Mouse (Mus musculus): Measurements from ENCODE around the gene Rrm2. TPM values are rescaled to one million over a fixed set of nuclear protein-coding genes. Genes with fewer than 3 reads are reported as not detected.

Rrm2 gene
- polyA plus RNA-seq, 1 experiment from 2014 or later = 261 TPM

DNA sequence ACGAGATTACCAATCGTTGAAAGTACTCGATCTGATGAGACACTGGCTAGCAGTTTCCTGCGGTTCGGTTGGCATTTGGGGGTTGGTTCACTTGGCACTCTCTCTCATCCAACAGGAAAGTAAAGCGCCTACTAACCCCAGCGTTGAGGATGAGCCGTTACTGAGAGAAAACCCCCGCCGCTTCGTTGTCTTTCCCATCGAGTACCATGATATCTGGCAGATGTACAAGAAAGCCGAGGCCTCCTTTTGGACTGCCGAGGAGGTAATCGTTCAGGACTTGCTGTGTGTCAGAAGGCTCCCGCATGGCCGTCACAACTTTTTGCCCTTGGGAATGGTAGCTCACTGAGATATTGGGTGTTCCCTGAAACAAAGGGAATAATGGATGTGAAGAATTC lies 780 bp downstream of the Rrm2 start:
- no peak for ATAC-seq (ENCODE audit: low FRiP score, low read depth)
- peak overlapping the region; percentile 90 for H3K4me3 ChIP-seq
- H3K9me3 ChIP-seq = no peaks in the 10 kb centered on the region
- peak overlapping the region; percentile 86 for H3K4me2 ChIP-seq (replicated peaks)
- H3K36me3 ChIP-seq = peaks cover 12% of the 10 kb centered on the region
- peak overlapping the region; percentile 83 for H3K9ac ChIP-seq
- H3K27me3 ChIP-seq (replicated peaks) = no peaks in the 10 kb centered on the region
- H3K4me1 ChIP-seq = peaks cover 21% of the 10 kb centered on the region
- H3K27ac ChIP-seq = 0 out of 2 replicates have a peak overlapping the region, but pooled peaks have one; percentile 62
- under 1% methylated on average over 17 of the region's 17 CpGs for WGBS

DNA sequence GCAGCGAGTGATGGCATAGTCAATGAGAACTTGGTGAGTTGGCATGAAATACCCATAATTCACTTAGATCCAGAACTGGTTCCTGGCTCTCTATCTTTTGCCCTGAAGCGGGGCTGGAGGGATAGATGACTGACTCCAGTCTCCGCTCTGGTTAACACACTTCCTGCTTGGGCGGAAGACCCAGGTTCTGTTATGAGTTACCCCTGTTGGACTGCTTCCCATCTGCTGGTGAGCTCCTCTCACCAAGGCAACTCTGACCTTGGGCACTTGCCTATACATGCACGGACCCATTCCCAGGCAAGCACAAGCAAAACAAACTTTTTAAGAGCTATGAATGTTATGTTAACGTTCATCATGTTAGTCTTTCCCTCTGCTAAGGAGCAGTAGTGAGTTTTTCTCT lies 1.4 kb downstream of the Rrm2 start:
- Histone ChIP-seq H3K4me1 (peaks cover 21% of the 10 kb centered on the region), H3K4me3 (peak overlapping the region; percentile 90), H3K36me3 (peaks cover 12% of the 10 kb centered on the region), H3K27me3 (replicated peaks) (no peaks in the 10 kb centered on the region), H3K9me3 (no peaks in the 10 kb centered on the region), H3K9ac (peak overlapping the region; percentile 83), H3K4me2 (replicated peaks) (peak overlapping the region; percentile 86), H3K27ac (no peak overlapping the region)
- 23% methylated on average over 6 of the region's 6 CpGs for WGBS
- no peak for ATAC-seq (ENCODE audit: low FRiP score, low read depth)

DNA sequence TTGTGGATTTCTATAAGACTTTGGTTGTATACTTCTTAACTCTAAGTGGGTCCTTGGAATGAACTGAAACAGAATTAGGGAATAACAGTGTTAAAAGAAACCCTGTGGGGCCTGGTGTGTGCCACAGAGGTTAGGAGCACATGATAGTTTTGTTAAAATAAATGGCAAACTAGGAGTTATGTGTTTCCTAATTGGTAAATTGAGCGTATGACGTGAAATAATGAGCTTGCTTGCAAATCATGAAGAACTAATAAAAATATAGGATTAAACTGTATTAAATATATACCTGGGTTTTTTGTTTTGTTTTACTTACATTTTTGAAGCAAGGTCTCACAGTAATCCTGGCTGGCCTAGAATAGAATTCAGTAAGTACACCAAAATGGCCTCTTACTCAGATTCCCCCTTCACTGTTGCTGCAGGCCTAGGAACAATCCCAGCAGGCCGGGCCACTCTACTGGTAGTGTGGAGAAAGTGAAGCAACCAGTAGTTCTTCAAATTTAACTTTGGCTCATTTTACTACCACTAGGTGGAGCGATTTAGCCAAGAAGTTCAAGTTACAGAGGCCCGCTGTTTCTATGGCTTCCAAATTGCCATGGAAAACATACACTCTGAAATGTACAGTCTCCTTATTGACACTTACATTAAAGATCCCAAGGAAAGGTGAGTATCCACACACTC lies 1.9 kb downstream of the Rrm2 start:
- peaks cover 21% of the 10 kb centered on the region for H3K4me1 ChIP-seq

DNA sequence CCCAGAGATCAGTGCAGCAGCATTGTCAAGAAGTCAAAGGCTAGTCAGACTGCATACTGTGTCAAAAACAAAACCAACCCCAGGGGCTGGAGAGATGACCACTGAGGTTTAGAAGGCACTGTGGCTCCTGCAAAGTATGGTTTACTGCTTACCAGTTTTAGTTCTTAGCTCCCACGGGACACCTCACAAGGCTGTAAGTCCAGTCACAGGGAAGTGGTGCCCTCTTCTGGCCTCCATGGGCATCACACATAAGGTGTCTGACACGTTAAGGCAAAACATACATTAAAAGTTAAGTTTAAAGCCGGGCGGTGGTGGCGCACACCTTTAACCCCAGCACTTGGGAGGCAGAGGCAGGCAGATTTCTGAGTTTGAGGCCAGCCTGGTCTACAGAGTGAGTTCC lies 2.6 kb downstream of the Rrm2 start:
- Histone ChIP-seq H3K9ac (no peak overlapping the region), H3K27ac (no peak overlapping the region), H3K36me3 (peaks cover 12% of the 10 kb centered on the region), H3K4me1 (peaks cover 21% of the 10 kb centered on the region), H3K4me2 (replicated peaks) (peak overlapping the region; percentile 86), H3K4me3 (no peak overlapping the region), H3K27me3 (replicated peaks) (no peaks in the 10 kb centered on the region), H3K9me3 (no peaks in the 10 kb centered on the region)
- WGBS = 68% methylated on average over 5 of the region's 5 CpGs
- ATAC-seq (ENCODE audit: low FRiP score, low read depth) = no peak

More for the DNA sequence above, 1.9 kb downstream of the Rrm2 start:
- H3K4me2 ChIP-seq (replicated peaks) = peak overlapping the region; percentile 86
- H3K4me3 ChIP-seq = peak overlapping the region; percentile 90; the same call in 1 of the 2 replicates
- no peak overlapping the region for H3K27ac ChIP-seq
- H3K36me3 ChIP-seq = peaks cover 12% of the 10 kb centered on the region
- ATAC-seq (ENCODE audit: low FRiP score, low read depth) = no peak
- WGBS = 32% methylated on average over 5 of the region's 5 CpGs
- no peaks in the 10 kb centered on the region for H3K9me3 ChIP-seq
- H3K9ac ChIP-seq = no peak overlapping the region
- no peaks in the 10 kb centered on the region for H3K27me3 ChIP-seq (replicated peaks)

DNA sequence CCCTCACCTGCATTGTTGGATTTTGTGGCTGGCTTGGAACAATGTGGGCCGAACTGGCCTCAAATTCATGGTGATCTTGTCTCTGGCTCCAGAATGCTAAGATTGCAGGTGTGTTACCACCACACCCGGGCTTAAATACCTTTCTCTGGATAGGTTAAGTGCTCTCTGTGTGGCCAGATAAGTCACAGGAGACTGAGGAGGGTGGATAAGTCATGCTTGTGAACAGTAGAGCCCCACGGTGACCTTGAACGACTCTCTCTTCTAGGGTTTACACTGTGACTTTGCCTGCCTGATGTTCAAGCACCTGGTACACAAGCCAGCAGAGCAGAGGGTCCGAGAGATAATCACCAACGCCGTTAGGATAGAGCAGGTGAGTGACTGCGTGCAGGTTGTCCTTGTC lies 4.4 kb downstream of the Rrm2 start:
- Histone ChIP-seq H3K36me3 (peaks cover 12% of the 10 kb centered on the region), H3K4me1 (peaks cover 9% of the 10 kb centered on the region), H3K9ac (no peak overlapping the region), H3K4me2 (replicated peaks) (no peak overlapping the region; the same call in 1 of the 2 replicates), H3K27me3 (replicated peaks) (no peaks in the 10 kb centered on the region), H3K27ac (no peak overlapping the region), H3K9me3 (no peaks in the 10 kb centered on the region), H3K4me3 (no peak overlapping the region)
- WGBS = 90% methylated on average over 8 of the region's 8 CpGs
- ATAC-seq (ENCODE audit: low FRiP score, low read depth) = no peak

DNA sequence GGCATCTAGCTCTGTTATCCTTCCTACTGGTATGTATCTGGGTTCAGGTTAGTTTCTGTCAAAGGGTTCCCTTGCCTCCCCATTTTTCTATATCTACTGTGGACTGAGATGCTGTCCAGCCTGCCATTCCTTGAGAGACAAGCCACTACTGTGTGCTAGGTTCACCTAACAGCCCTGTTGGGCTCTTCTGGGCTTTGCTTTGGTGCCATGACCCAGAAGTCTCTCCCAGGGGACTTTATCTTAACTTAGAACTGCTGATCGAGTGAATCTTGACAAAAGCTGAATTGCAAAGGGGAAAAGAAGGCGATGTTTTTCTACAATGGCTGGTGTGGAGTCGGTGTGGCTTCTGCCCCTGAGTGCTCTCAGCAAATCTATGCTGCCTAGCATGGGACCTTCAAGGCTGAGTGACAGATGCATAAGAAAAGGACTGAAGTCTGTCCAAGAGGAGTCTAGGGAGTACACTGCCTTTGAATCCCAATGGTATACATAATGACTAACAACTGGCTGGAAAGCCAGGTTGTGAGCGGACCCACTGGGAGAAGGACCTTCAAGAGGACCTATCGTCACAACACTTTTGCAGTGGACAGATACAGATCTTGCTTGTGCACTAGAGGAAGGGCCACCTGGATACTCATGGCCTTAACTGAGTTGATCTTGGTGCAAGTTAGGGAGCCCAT lies 6.7 kb downstream of the Rrm2 start:
- H3K4me3 ChIP-seq = no peak overlapping the region
- WGBS = 75% methylated on average over 5 of the region's 5 CpGs
- no peak overlapping the region for H3K27ac ChIP-seq
- H3K27me3 ChIP-seq (replicated peaks) = no peaks in the 10 kb centered on the region
- H3K36me3 ChIP-seq = peaks cover 12% of the 10 kb centered on the region
- H3K9me3 ChIP-seq = no peaks in the 10 kb centered on the region
- ATAC-seq (ENCODE audit: low FRiP score, low read depth) = no peak
- no peak overlapping the region for H3K9ac ChIP-seq
- 0 out of 2 replicates have a peak, but pooled peaks cover 4% of the 10 kb centered on the region for H3K4me1 ChIP-seq
- no peak overlapping the region for H3K4me2 ChIP-seq (replicated peaks)

DNA sequence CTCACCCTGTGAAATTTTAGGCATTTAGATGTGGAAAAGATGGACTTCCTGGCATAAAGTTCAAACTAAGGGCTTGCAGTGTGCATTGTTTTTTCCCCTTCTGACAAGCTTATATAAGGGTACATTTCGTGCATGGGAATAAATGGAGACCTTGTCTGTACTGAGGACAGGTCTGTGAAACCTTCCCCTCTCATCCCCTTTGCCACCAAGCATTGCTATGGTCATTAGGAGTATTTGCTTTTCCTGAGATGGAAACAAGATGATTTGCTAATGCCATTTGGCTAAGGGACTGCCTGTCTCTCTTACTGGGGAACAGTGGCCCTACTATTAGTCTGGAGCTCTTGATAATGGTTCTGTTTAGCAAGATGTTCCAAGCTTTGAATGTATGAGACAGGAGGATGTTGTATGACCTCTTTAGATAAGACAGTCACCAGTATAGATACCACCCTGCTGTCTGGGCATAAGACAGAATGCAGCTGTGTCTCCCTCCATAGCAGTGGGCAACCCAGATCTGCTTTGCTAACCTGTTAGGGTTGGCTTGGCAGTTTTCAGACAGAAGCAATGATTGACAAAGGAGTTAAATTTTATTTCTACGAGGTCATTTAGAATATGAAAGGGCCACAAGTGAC lies 7.3 kb downstream of the Rrm2 start:
- Histone ChIP-seq H3K9me3 (no peaks in the 10 kb centered on the region), H3K27ac (no peak overlapping the region), H3K4me3 (no peak overlapping the region), H3K4me1 (0 out of 2 replicates have a peak, but pooled peaks cover 3% of the 10 kb centered on the region), H3K9ac (no peak overlapping the region), H3K27me3 (replicated peaks) (no peaks in the 10 kb centered on the region), H3K36me3 (peaks cover 12% of the 10 kb centered on the region), H3K4me2 (replicated peaks) (no peak overlapping the region)
- WGBS = 64% methylated on average over 2 of the region's 2 CpGs
- ATAC-seq (ENCODE audit: low FRiP score, low read depth) = no peak

DNA sequence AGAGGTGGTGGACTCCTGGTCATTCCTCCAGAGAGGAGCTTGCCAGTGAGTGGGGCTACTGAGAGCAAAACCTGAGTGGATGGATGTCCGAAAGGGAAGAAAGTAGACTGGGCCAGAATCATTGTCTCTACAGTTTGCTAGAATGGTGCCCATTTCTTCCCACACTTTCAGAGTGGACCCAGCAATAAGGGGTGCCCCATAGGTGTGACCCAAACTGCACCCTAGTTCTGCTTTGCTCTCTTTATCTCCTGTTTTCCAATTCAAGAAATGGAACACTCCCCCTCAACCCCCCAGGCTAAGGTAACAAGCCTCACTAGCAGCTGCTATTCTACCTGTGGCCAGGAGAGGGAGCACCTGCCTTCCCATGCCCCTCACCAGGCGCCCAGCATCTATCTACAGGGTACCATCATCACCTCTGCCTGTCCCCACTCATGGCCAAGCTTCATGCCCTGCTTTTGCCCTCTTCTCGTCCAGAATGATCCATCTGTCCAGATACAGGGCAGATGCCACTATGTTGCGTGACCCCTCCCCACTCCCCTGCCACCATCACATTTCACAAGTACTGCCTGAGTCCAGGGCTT lies 8.8 kb downstream of the Rrm2 start:
- H3K9ac ChIP-seq = no peak overlapping the region
- peaks cover 5% of the 10 kb centered on the region for H3K36me3 ChIP-seq
- peak; percentile 81 for ATAC-seq (ENCODE audit: low FRiP score, low read depth)
- H3K27me3 ChIP-seq (replicated peaks) = no peaks in the 10 kb centered on the region
- H3K4me3 ChIP-seq = no peak overlapping the region
- 42% methylated on average over 4 of the region's 4 CpGs for WGBS
- no peak overlapping the region for H3K4me2 ChIP-seq (replicated peaks)
- H3K4me1 ChIP-seq = no peaks in the 10 kb centered on the region
- no peak overlapping the region for H3K27ac ChIP-seq
- H3K9me3 ChIP-seq = no peaks in the 10 kb centered on the region

DNA sequence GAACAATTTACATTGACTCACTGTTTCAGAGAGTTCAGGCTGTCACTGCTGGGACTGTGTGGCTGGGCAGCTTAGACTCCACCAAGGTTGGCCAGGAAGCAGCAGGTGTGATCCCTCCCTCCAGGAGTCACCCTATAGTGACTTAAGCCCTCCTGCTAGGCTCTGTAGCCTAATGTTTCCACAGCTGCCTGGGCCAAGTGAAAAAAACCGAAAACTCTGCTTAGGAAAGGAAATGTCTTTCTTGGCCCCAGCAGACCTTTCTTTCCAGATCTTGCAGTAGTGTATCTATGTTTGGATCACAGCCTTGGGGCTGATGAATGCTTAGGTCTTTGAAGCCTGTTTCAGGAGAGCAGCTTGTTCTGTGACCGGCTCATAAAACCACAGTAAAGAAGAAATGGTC lies 15.4 kb downstream of the Rrm2 start:
- H3K27me3 ChIP-seq (replicated peaks) = no peaks in the 10 kb centered on the region
- H3K4me2 ChIP-seq (replicated peaks) = no peak overlapping the region
- no peaks in the 10 kb centered on the region for H3K9me3 ChIP-seq
- no peak for ATAC-seq (ENCODE audit: low FRiP score, low read depth)
- H3K4me1 ChIP-seq = 0 out of 2 replicates have a peak, but pooled peaks cover 9% of the 10 kb centered on the region
- no peaks in the 10 kb centered on the region for H3K36me3 ChIP-seq
- H3K4me3 ChIP-seq = no peak overlapping the region
- no peak overlapping the region for H3K9ac ChIP-seq
- H3K27ac ChIP-seq = no peak overlapping the region
- WGBS = 56% methylated on average over 2 of the region's 2 CpGs

DNA sequence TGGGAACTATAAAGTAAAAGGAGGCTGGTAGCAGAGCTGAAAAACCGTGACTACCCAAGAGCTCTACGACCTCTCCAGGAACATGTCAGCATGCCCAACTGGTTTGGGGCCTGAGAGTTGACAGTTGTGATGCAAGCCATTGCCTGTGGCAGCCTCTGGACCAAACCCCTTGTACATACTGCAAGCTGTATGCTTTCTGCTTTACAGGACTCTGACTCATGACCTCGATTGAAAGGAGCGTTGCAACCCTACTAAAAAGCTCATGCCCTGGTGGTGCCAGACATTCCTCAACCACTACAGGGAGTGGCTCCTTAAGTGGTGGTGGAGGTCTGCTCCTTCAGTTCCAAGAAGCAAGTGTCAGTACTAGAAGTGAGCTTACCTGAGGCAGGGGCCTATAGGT lies 15.8 kb downstream of the Rrm2 start:
- Histone ChIP-seq H3K27ac (no peak overlapping the region), H3K9ac (no peak overlapping the region), H3K4me3 (no peak overlapping the region), H3K36me3 (no peaks in the 10 kb centered on the region), H3K4me2 (replicated peaks) (no peak overlapping the region), H3K4me1 (0 out of 2 replicates have a peak, but pooled peaks cover 9% of the 10 kb centered on the region), H3K9me3 (0 out of 2 replicates have a peak, but pooled peaks cover 2% of the 10 kb centered on the region), H3K27me3 (replicated peaks) (no peaks in the 10 kb centered on the region)
- WGBS = 64% methylated on average over 4 of the region's 4 CpGs
- ATAC-seq (ENCODE audit: low FRiP score, low read depth) = peak; percentile 57

DNA sequence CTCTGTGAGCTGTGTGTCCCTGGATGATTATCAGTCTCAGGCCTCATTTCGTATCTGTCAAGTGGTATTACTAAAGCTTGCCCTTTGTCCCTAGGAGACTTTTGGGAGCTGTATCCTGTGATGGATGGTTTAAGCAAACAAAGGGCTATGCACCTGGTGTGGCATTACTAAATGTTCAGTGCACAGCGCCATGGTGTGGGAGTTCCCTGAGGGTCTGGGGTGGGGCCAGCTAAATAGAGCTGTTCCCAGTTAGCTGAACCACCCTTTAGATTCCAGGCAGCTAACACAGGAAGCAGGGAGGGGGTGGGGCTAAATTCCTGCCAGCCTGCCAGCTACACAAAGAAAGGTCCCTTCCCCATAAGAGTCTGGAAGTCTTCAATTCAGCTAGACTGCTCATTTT lies 16.3 kb downstream of the Rrm2 start:
- ATAC-seq (ENCODE audit: low FRiP score, low read depth) = peak; percentile 94
- Histone ChIP-seq H3K27me3 (replicated peaks) (no peaks in the 10 kb centered on the region), H3K9me3 (peaks cover 8% of the 10 kb centered on the region; the same call in 1 of the 2 replicates), H3K4me3 (no peak overlapping the region), H3K27ac (no peak overlapping the region), H3K36me3 (no peaks in the 10 kb centered on the region), H3K4me2 (replicated peaks) (peak overlapping the region; percentile 2; the same call in 1 of the 2 replicates), H3K4me1 (0 out of 2 replicates have a peak, but pooled peaks cover 9% of the 10 kb centered on the region), H3K9ac (no peak overlapping the region)
- 8% methylated on average over 2 of the region's 2 CpGs for WGBS

DNA sequence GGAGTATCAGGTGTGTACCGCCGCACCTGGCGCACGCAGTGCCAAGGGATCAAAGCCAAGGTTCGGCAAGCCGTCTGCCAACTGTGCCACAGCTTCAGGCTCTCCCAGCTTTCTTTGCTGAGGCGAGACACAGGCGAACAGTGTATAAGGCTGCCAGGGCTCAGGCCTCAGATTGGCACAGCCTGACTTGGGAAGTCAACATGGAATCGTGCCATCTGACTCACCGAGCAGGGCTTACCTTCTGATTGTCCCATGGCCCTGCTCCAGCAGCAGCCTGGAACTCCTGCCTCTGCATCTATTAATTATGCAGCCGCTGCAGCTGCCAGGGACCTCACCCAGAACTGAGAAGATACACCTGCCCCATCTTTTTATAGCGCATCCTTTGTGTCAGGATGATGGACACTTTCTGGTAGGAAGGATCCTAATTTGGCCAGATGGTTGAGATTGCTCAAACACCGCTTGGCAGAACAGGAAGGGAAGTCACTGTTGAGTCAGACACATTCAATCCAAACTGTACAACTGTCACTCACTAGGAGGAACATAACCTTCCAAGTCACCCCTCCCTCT lies 26.9 kb downstream of the Rrm2 start:
- Histone ChIP-seq H3K27me3 (replicated peaks) (no peaks in the 10 kb centered on the region), H3K9me3 (no peaks in the 10 kb centered on the region), H3K4me2 (replicated peaks) (no peak overlapping the region), H3K36me3 (no peaks in the 10 kb centered on the region), H3K4me3 (no peak overlapping the region), H3K9ac (no peak overlapping the region), H3K4me1 (no peaks in the 10 kb centered on the region), H3K27ac (no peak overlapping the region)
- no peak for ATAC-seq (ENCODE audit: low FRiP score, low read depth)
- 87% methylated on average over 13 of the region's 13 CpGs for WGBS
